Mouse (Mus musculus): Measurements from ENCODE around the gene Cnga1.
"Not testable (repeated sequence)": the region's sequence is repeated elsewhere in the genome, so short reads cannot be mapped to it uniquely, and the experiment has no call there.

Gene Cnga1

GRCm38 (mm10) chr5:72640072-72640471 lies 4.0 kb downstream of the Cnga1 start:
- DNase-seq (ENCODE audit: low read depth, low spot score), result no peak

DNA sequence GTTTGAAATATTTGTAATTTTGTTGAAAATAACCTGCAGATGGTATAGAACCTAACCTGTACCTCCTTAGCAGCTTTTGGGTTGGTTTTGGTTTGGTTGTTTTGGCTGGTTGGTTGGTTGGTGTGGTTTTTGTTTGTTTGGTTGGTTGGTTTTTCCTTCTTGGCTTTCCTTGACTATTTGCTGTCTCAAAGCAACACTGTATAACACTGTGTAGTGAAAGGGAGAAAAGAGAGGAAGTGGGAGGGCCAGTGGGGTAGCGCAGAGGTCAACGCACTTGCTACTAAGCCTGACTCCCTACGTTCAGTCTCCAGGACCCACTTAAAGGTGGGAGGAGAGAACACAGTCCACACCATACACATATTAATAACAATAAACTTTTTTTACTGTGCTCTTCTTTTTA lies 7.5 kb downstream of the Cnga1 start:
- DNase-seq (ENCODE audit: low read depth, low spot score), result no peak

- DNase-seq (ENCODE audit: low read depth, low spot score), result no peak
These were observed 8.0 kb downstream of the Cnga1 start for GRCm38 (mm10) chr5:72636122-72636521.

GRCm38 (mm10) chr5:72634791-72635271 lies 9.2 kb downstream of the Cnga1 start:
- DNase-seq (ENCODE audit: low read depth, low spot score), result no peak

DNA sequence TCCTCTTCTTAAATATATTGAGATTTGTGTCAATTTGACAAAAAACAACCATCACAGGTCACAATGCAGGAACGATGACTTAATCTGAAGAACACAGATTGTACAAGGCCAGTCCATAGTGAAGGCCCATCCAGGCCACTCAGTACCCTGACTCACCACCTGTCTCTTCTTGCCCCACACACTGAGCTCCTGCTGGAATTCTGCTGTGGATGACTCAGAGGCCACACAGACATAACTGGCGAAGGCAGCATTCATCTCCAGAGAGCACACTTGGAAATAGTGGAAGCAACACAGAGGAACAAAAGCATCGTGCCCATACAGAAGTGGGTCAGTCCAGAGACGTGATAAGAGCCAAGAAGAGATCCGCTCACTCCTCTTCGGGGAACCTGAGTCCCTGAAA lies 14.0 kb downstream of the Cnga1 start:
- peak; percentile 43 for DNase-seq (ENCODE audit: low read depth, low spot score)

DNA sequence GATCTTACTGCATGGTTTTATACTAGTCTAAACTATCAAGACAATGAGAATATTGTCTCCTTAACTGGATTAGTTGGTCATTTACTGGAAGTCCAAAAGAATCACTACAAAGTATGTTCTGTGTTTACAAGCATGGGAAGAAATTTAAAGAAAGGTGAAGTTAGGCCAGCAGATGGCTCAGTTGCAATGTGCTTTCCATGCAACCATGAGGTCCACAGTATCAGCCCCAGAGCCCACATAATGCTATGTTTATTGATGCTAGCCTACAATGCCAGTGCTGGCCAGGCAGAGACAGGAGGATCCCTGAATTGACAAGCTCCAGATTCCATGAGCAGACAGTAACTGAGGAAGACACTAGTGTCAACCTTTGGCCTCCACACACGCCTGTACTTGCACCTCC lies 23.1 kb downstream of the Cnga1 start:
- DNase-seq (ENCODE audit: low read depth, low spot score), result no peak

- no peak for DNase-seq (ENCODE audit: low read depth, low spot score)
These were observed 26.7 kb downstream of the Cnga1 start for GRCm38 (mm10) chr5:72617413-72617812.

- DNase-seq (ENCODE audit: low read depth, low spot score), result no peak
These were observed 40.9 kb downstream of the Cnga1 start for GRCm38 (mm10) chr5:72603138-72603537.

DNA sequence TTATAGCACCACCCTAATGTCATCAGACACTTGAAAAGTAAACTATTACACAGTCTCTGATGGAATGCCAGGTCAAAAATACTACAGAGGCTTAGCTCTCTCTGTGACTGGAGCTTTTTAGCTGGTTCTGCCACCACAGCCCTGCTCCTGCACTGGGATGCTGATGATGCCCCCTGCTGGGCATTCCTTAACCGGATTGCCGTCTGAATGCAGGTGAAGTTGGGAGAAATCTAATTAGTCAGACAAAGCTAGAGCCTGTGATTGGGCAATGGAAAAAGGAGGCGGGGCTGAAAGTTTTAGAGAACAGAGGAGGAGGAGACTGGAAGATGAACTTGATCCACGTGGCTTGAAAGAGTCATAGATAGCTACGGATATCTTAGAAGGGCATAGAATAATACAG lies 43.1 kb downstream of the Cnga1 start:
- peak; percentile 50 for DNase-seq (ENCODE audit: low read depth, low spot score)

DNA sequence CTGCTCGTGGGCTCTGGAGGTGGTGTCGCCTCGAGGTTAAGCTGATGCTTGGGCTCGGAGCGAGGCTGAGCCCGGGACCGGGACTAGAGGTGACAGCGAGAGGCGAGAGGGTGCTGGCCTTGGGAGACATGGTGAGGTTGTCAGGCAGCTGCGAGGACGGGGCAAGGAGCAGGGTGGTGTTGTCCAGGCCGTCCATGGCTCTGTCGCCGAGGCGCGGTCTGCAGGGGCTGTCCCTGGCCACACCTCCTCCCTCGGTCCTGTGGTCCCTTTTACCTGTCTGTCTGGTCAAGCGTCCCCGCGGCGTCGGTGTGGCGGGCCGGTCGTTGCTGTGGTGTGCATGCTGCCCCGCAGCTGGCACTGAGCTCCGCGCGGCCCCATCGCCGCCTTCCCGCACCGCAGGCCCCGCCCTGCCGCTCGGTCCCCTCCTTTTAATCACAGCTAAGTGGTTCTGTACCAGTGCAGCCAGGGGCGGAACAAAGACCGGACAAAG lies 56.8 kb downstream of the Cnga1 start, which contains the start of gene Gm5868:
Gm5868 (minus strand) TSS at position 360 of the 490 bp plus-strand sequence.
- DNase-seq (ENCODE audit: low read depth, low spot score), result no peak

GRCm38 (mm10) chr5:72586667-72587191 lies 57.3 kb downstream of the Cnga1 start:
- DNase-seq (ENCODE audit: low read depth, low spot score), result not testable (repeated sequence)

DNA sequence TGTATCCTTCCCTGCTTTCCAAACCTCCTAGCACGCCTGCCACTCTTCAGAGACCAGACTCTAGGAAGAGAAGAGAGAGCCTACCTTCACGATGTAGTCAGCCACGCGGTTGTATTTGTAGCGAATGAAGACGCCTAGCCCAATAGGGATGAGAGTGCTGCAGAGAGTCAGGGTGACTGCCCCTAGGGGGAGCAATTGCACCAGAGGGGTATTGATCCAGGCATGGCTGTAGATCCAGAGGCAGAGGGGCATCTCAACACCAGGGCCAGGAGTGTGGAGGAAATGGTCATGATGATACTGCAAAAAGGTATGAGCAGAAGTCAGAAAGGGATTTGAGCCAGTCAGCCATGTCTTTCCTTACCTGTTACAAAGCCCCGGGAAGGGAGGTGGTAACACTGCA lies 58.0 kb downstream of the Cnga1 start:
- DNase-seq (ENCODE audit: low read depth, low spot score), result not testable (repeated sequence)

DNA sequence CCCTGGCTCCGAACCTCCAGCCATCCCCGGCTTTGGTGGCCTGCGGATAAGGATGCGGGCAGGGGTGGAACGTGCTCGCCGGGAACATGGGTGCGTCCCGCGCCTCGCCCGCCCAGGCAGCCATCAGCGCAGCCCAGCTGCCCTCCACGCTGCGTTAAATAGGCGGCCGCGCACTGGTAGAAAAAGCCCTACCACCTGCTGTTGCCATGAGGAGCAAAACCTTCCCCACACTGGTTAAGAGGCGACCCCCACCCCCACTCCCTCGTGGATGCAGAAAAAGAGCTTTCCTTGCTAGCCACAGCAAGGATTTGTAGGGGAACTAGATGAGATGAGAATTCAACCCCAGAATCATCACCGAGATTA lies 63.1 kb downstream of the Cnga1 start, which contains the start of gene Zar1:
Zar1 (minus strand) TSS at position 285 of the 363 bp plus-strand sequence.
- DNase-seq (ENCODE audit: low read depth, low spot score), result not testable (repeated sequence)

DNA sequence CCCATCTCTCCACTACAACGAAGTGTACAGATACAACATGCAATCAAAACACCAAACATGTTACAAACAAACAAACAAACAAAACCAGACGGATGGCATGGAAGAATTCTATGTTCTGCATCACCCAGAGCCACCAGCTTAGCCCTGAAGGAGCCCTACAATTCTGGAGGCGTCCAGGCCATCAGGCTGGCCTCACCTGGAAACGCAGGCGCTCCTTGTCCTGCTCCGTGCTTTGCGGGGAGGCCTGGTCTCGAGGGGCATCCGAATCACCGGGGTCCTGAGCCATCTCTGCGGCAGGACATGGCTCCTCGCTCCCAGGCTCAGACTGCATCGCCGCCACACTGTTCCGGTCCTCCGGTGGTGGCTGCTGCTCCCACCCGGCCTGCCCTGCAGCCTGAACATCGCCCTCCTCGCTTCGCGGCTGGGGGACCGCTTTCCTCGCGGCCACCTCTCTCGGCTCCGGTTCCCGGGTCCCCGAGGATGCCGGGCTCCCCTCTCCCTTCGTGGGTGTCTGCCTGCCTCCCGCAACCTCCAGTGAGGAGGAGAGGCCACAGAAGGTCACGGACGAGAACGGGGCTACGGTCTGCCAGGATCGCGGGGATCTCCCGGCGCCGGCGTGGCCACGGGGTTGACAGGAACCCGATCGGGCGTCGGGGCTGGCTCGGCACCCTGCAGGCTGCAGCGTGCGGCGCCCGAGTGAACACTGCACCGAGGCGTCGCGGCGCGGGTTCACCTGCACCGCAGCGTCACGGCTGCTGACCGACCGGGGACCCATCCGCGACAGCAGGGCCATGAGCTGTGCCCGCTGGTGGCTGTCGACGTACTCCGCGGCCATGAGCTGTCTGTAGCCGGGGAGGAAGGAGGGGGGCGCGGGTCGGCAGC lies 63.7 kb downstream of the Cnga1 start:
- DNase-seq (ENCODE audit: low read depth, low spot score), result not testable (repeated sequence)

DNA sequence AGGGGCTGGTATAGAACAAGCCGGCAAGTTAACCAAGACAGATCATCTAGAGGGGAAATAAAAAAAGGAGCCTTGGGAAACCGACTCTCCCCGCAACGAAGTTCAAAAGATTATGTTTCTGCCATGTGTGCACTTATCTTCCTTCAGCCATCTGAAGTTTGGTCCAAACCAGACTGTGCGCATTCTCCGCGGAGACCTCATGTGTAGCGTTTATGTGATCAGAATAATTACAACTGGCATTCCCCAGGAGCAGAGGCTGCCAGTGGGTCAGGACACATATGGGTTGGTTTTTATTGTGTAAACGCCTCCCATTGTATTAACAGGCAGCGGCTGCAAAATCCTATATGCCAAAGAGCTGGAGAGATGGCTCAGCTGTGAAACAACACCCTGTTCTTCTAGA lies 64.5 kb downstream of the Cnga1 start:
- not testable (repeated sequence) for DNase-seq (ENCODE audit: low read depth, low spot score)

DNA sequence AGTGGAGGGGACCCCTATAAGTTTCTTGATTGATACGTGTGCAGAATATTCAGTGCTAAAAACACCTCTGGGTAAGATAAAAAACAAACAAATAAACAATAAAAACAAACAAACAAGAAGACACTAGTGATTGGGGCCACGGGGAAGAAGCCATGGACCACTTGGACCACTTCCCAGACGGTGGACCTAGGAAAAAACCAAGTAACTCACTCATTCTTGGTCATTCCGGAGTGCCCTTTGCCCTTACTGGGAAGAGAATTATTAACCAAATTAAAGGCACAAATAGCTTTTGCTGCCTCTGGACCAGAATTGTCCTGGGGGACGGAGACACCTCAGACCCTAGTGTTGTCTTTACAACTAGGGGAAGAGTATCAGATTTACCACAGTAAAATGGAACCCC lies 78.5 kb downstream of the Cnga1 start:
- no peak for DNase-seq (ENCODE audit: low read depth, low spot score)

- not testable (repeated sequence) for DNase-seq (ENCODE audit: low read depth, low spot score)
These were observed 80.9 kb downstream of the Cnga1 start for GRCm38 (mm10) chr5:72563183-72563582.

GRCm38 (mm10) chr5:72560976-72561628 lies 83.0 kb downstream of the Cnga1 start:
- no peak for DNase-seq (ENCODE audit: low read depth, low spot score)

DNA sequence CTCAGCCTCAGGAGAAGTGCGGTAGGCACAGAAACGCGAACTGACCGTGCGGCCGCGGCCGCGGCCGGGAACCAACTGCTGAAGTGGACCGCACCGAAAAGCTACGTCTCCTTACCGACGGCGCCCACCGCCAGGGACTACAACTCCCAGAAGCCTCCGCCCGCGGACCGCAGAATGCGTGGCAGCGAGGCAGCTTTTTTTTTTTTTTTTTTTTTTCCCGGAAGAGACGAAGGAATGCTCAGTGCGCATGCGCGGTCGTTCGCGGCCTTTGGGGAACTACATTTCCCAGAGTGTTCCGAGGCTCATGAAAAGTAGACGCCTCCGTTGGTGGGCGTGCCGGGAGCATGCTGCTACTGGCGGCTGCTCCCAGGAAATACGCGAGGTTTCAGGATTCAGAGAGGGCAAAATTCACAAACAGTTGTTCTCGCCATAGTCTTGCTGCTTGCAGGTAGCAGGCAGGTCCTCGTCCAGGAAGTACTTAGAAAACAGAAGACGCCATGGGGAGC lies 84.5 kb downstream of the Cnga1 start, which contains the start of gene Nfxl1:
Nfxl1 (minus strand) TSS at position 141 of the 506 bp plus-strand sequence.
- DNase-seq (ENCODE audit: low read depth, low spot score), result peak; percentile 99

- DNase-seq (ENCODE audit: low read depth, low spot score), result peak; percentile 12
These were observed 85.2 kb downstream of the Cnga1 start for GRCm38 (mm10) chr5:72558716-72559526.

- DNase-seq (ENCODE audit: low read depth, low spot score), result no peak
These were observed 87.8 kb downstream of the Cnga1 start for GRCm38 (mm10) chr5:72556245-72556644.

Data from brain, adult 2 months (tissue).